In genomic region chrX:135110866-135111265, GRCm38 (mm10) we compare ENCODE assay signal across 8 mouse cellular contexts.
A peak's percentile ranks its signal among the peaks of the same experiment; 100 is the strongest.
DNase-seq lines count a peak whose midpoint lies in the region; ATAC-seq and TF ChIP-seq lines count a peak whose summit lies in the region.
"Not testable (repeated sequence)": the region's sequence is repeated elsewhere in the genome, so short reads cannot be mapped to it uniquely, and the experiment has no call there.

No protein-coding gene starts in this region.

- not testable (repeated sequence) for H3K4me3 ChIP-seq in CH12.LX (replicated peaks in 1 of 3; ENCODE audit: low read depth in 2 of 3, low read length in 2 of 3, poor library complexity in 1 of 3); lung, postnatal 0 days (ENCODE audit: low read depth, low read length)

- intact Hi-C loops in heart, postnatal 10 days (cut with DNase I), result not testable (repeated sequence)

- in situ Hi-C loops in CH12.LX (cut with MboI; ENCODE audit: low pct_ligation_motif_present, low pct_unique_long_range_greater_than_20kb, low sequenced_read_pairs), result not testable (repeated sequence)

- H3K9ac ChIP-seq in CH12.LX (ENCODE audit: insufficient read depth, low read depth); lung, postnatal 0 days (replicated peaks; ENCODE audit: low read depth): not testable (repeated sequence)

- not testable (repeated sequence) for H3K9me3 ChIP-seq in CH12.LX (replicated peaks; ENCODE audit: low read length); lung, postnatal 0 days (ENCODE audit: low read length)

- H3K27me3 ChIP-seq in CH12.LX (replicated peaks); lung, postnatal 0 days (replicated peaks; ENCODE audit: insufficient read depth, low read length): not testable (repeated sequence)

- TF ChIP-seq CTCF in CH12.LX (conservative IDR thresholded peaks at IDR 0.05 in 1 of 2, IDR thresholded peaks at IDR 0.05 in 1 of 2; ENCODE audit: low read depth in 2 of 2, low read length in 2 of 2), result peak in 1 of 2 experiments; percentile 59; a peak in 2 of 4 replicates
- TF ChIP-seq CTCF in lung, postnatal 0 days (IDR thresholded peaks at IDR 0.05), result peak; percentile 65

- H3K4me2 ChIP-seq in CH12.LX (ENCODE audit: insufficient read depth, low read depth, poor library complexity, severe bottlenecking); lung, postnatal 0 days (replicated peaks; ENCODE audit: low read depth, low read length): not testable (repeated sequence)

- peak; percentile 47 for DNase-seq in CH12.LX (ENCODE audit: extremely low read depth)
- DNase-seq in brain, adult 2 months (ENCODE audit: low read depth, low spot score), result peak; percentile 45
- DNase-seq in embryo, embryonic 11.5 days (ENCODE audit: low read depth, low spot score), result peak; percentile 24
- peak; percentile 10 to 53 for DNase-seq in heart, postnatal 10 days
- DNase-seq in layer of hippocampus, adult 11-12 months (ENCODE audit: low spot score), result peak; percentile 40
- DNase-seq in lung, postnatal 0 days (ENCODE audit: low spot score), result peak; percentile 25
- DNase-seq in retina, postnatal 1 day, result peak; percentile 62
- DNase-seq in thymus, postnatal 25 days, result peak; percentile 56

- H3K36me3 ChIP-seq in CH12.LX (replicated peaks in 1 of 2; ENCODE audit: control insufficient read depth in 1 of 2, insufficient read depth in 1 of 2, low read length in 1 of 2); lung, postnatal 0 days (ENCODE audit: insufficient read depth, low read length): not testable (repeated sequence)

- peak; percentile 33 for TF ChIP-seq RAD21 in CH12.LX (IDR thresholded peaks at IDR 0.05; ENCODE audit: low read depth, low read length)

- TF ChIP-seq POLR2A in CH12.LX (IDR thresholded peaks at IDR 0.05; ENCODE audit: low read depth, low read length), result not testable (repeated sequence)

- H3K4me1 ChIP-seq in CH12.LX (ENCODE audit: control insufficient read depth in 1 of 2, insufficient read depth in 2 of 2); lung, postnatal 0 days (ENCODE audit: insufficient read depth, low read depth, low read length): not testable (repeated sequence)

- WGBS in lung, postnatal 0 days, result 15% methylated on average over 4 of the region's 4 CpGs

- not testable (repeated sequence) for TF ChIP-seq EP300 in CH12.LX (IDR thresholded peaks at IDR 0.05; ENCODE audit: low read length); lung, postnatal 0 days (IDR thresholded peaks at IDR 0.05)

- dilution Hi-C loops in CH12.LX (cut with MboI; ENCODE audit: extremely low pct_ligation_motif_present, extremely low pct_unique_long_range_greater_than_20kb, low sequenced_read_pairs), result not testable (repeated sequence)

- not testable (repeated sequence) for H3K79me2 ChIP-seq in CH12.LX (replicated peaks; ENCODE audit: control insufficient read depth, extremely low read depth, insufficient read depth, poor library complexity, severe bottlenecking)

- not testable (repeated sequence) for ATAC-seq in lung, postnatal 0 days

- not testable (repeated sequence) for H3K27ac ChIP-seq in CH12.LX (ENCODE audit: insufficient read depth, low read depth); lung, postnatal 0 days (ENCODE audit: low read length)

TF ChIP-seq in CH12.LX, 34 proteins besides CTCF, POLR2A, EP300 and RAD21:
- peak; percentile 13; the same call in 1 of the 2 replicates for TF ChIP-seq SMC3 (IDR thresholded peaks at IDR 0.05; ENCODE audit: low read depth, low read length)
